ENCODE assay signal across 11 mouse cellular contexts in genomic region chr19:24528129-24528730, GRCm38 (mm10). TPM values are rescaled to one million over a fixed set of nuclear protein-coding genes. Genes with fewer than 3 reads are reported as not detected.
DNase-seq lines count a peak whose midpoint lies in the region; ATAC-seq and TF ChIP-seq lines count a peak whose summit lies in the region.
"Had no signal": no experiment of that assay in that cellular context is flagged by ENCODE, and none has a peak within 500 bp of the region (broad histone marks: within the 10 kb centered on the region; RNA-seq: fewer than 3 reads in every experiment).

No protein-coding gene starts in this region.

- no peaks in the 10 kb centered on the region for H3K9me3 ChIP-seq in heart, embryonic 15.5 days (replicated peaks)
- H3K9me3 ChIP-seq: lung, embryonic 15.5 days; neural tube, embryonic 13.5 days had no signal

- H3K27ac ChIP-seq in heart, embryonic 15.5 days = peak overlapping the region; percentile 87
- peak overlapping the region; percentile 32 for H3K27ac ChIP-seq in bone marrow, adult 2 months (ENCODE audit: control insufficient read depth, insufficient read depth, low read depth, low read length, poor library complexity)
- H3K27ac ChIP-seq in small intestine, adult 2 months (ENCODE audit: insufficient read depth, low read depth, low read length) = peak overlapping the region; percentile 99
- H3K27ac ChIP-seq: lung, embryonic 15.5 days; neural tube, embryonic 13.5 days had no signal

- H3K9ac ChIP-seq in heart, embryonic 15.5 days = no peak overlapping the region
- H3K9ac ChIP-seq: lung, embryonic 15.5 days; neural tube, embryonic 13.5 days had no signal

- H3K4me2 ChIP-seq in heart, embryonic 15.5 days = no peak overlapping the region
- H3K4me2 ChIP-seq: lung, embryonic 15.5 days; neural tube, embryonic 13.5 days had no signal

- ATAC-seq in heart, embryonic 15.5 days (replicated peaks; ENCODE audit: insufficient number of reproducible peaks, insufficient read depth, low FRiP score, low read depth) = no peak

- peaks cover 24% of the 10 kb centered on the region for H3K4me1 ChIP-seq in heart, embryonic 15.5 days (replicated peaks)
- H3K4me1 ChIP-seq in bone marrow, adult 2 months (ENCODE audit: control insufficient read depth, insufficient read depth, low read length) = peaks cover 6% of the 10 kb centered on the region
- peaks cover 38% of the 10 kb centered on the region; the same call in 1 of the 2 replicates for H3K4me1 ChIP-seq in small intestine, adult 2 months (ENCODE audit: control insufficient read depth, insufficient read depth, insufficient read length, low read length)
- H3K4me1 ChIP-seq: lung, embryonic 15.5 days; neural tube, embryonic 13.5 days had no signal

- WGBS in heart, embryonic 15.5 days = 71% methylated on average over 4 of the region's 4 CpGs
- WGBS in bone marrow, adult 2 months = 26% methylated on average over 4 of the region's 4 CpGs
- WGBS in large intestine, adult 2 months = 22% methylated on average over 4 of the region's 4 CpGs
- 23% methylated on average over 4 of the region's 4 CpGs for WGBS in small intestine, adult 2 months

- TF ChIP-seq CTCF in bone marrow, adult 2 months (IDR thresholded peaks at IDR 0.05; ENCODE audit: control insufficient read depth, insufficient read depth, low read length) = no peak
- TF ChIP-seq CTCF in small intestine, adult 2 months (IDR thresholded peaks at IDR 0.05; ENCODE audit: extremely low read depth, insufficient read length, insufficient replicate concordance, low read depth, low read length) = no peak

- no peaks in the 10 kb centered on the region for H3K27me3 ChIP-seq in heart, embryonic 15.5 days
- H3K27me3 ChIP-seq in small intestine, adult 2 months (ENCODE audit: control insufficient read depth, insufficient read depth, low read length) = no peaks in the 10 kb centered on the region
- H3K27me3 ChIP-seq: lung, embryonic 15.5 days; neural tube, embryonic 13.5 days had no signal

- H3K36me3 ChIP-seq in heart, embryonic 15.5 days = no peaks in the 10 kb centered on the region
- H3K36me3 ChIP-seq in small intestine, adult 2 months (ENCODE audit: control insufficient read depth, insufficient read depth, low read length) = no peaks in the 10 kb centered on the region
- H3K36me3 ChIP-seq: lung, embryonic 15.5 days; neural tube, embryonic 13.5 days had no signal

- no peak for TF ChIP-seq POLR2A in bone marrow, adult 2 months (IDR thresholded peaks at IDR 0.05; ENCODE audit: borderline replicate concordance, control insufficient read depth, low read depth, low read length)
- TF ChIP-seq POLR2A in small intestine, adult 2 months (IDR thresholded peaks at IDR 0.05; ENCODE audit: low read depth, low read length) = no peak

- H3K4me3 ChIP-seq in heart, embryonic 15.5 days = no peak overlapping the region
- H3K4me3 ChIP-seq in bone marrow, adult 2 months (replicated peaks; ENCODE audit: control insufficient read depth, low read depth, low read length) = no peak overlapping the region
- H3K4me3 ChIP-seq in small intestine, adult 2 months (ENCODE audit: low read depth, low read length) = no peak overlapping the region
- H3K4me3 ChIP-seq: lung, embryonic 15.5 days; neural tube, embryonic 13.5 days had no signal

- no peak for DNase-seq in heart, postnatal 4 days
- peak; percentile 78 for DNase-seq in large intestine, adult 2 months (ENCODE audit: low read depth, low spot score)
- no peak for DNase-seq in adrenal gland, adult 8-10 months
- DNase-seq in thymus, adult 18-20 months = no peak
- DNase-seq: cerebellum, adult 9-11 months; retina, postnatal 1 day had no signal

RNA-seq across cellular contexts. Expression of gene Pip5k1b, which starts 27.4 kb away (rescaled TPM):
- polyA plus RNA-seq in heart, embryonic 15.5 days (2015; fragmentation: Nextera tagmentation; extraction: Ambion mirVana) = 7.5 and 9.3 TPM in 2 replicates
- total RNA-seq in heart, postnatal 4 days (2021) = 10 to 100 TPM; 29.9 to 31.2 TPM
- 10.4 and 16.2 TPM in 2 replicates for polyA plus RNA-seq in bone marrow, adult 2 months (2011; ENCODE audit: insufficient read depth, insufficient read length, low replicate concordance, missing spikeins)
- 31.2 and 39.1 TPM in 2 replicates for polyA plus RNA-seq in large intestine, adult 2 months (2012; rRNA removed)
- 7.1 and 23.3 TPM in 2 replicates for polyA plus RNA-seq in small intestine, adult 2 months (2012; rRNA removed)
- 10 to 100 TPM; 18.2 to 21.0 (median 20.2) TPM for total RNA-seq in adrenal gland, adult 8-10 months (2022)

RNA-seq across cellular contexts. Expression of gene Fam122a, which starts 51.1 kb away (rescaled TPM):
- 43.2 and 45.5 TPM in 2 replicates for polyA plus RNA-seq in heart, embryonic 15.5 days (2015; fragmentation: Nextera tagmentation; extraction: Ambion mirVana)
- total RNA-seq in heart, postnatal 4 days (2021) = 10 to 100 TPM; 34.7 to 37.2 TPM
- polyA plus RNA-seq in bone marrow, adult 2 months (2011; ENCODE audit: insufficient read depth, insufficient read length, low replicate concordance, missing spikeins) = 10.2 and 10.4 TPM in 2 replicates
- polyA plus RNA-seq in large intestine, adult 2 months (2012; rRNA removed) = 14.1 and 17.0 TPM in 2 replicates
- polyA plus RNA-seq in small intestine, adult 2 months (2012; rRNA removed) = 16.3 and 22.6 TPM in 2 replicates
- total RNA-seq in adrenal gland, adult 8-10 months (2022) = 10 to 100 TPM; 28.0 to 37.9 (median 33.5) TPM

Comparison
In these comparisons a context has a peak if more than half of its experiments do, and no peak if none do; other contexts are left out.
1. H3K27ac ChIP-seq: peak in every context shown above with its lines; median percentile 99 in small intestine, adult 2 months; 87 in heart, embryonic 15.5 days; 32 in bone marrow, adult 2 months.